Mouse (Mus musculus): ENCODE results near the gene Zfp943. TPM values are rescaled to one million over a fixed set of nuclear protein-coding genes. Genes with fewer than 3 reads are reported as not detected.
"Not testable (repeated sequence)": the region's sequence is repeated elsewhere in the genome, so short reads cannot be mapped to it uniquely, and the experiment has no call there.

Zfp943 gene
- 15.9 and 17.9 TPM in 2 replicates for polyA plus RNA-seq (2015; fragmentation: Nextera tagmentation; extraction: Ambion mirVana)

DNA sequence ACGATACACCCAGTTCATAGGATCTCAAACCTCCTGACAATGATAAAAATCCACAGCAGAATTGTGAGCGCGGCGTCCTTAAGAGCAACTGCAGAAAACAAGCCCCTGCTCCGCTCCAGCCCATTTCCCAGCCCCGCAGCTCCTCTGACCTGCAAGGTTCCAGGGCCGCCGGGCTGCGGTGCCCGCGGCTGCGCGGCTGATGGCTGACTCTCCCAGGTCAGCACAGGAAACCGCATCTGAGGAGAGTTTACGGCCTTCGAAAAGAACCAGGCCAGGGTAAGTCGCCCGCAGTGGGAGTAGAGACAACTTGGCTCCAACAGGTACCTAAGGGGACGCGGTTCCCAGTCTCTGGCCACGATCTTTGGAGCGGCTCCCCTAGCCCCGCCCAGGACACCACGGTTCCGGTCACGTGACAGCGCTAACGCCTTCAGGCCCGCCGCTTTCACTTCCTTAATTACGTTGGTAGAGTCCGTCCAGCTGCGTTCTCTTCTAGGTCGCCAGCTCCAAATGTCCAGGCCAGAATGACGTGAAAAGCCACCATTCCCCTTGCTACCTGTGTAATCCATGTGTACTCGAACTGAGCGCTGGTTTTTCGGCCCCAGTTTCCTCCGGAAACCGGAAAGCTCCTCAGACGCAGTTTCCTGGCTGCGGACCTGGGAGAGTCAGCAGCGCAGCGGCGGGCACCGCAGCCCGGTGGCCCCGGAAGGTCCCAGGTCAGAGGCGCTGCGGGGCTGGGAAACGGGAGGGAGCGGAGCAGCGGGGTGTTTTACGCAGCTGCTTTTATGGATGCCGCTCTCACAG lies at the start of gene Zfp943, which contains the start of gene Zfp942:
TSS of gene Zfp943 (plus strand) at position 446 of the 801 bp plus-strand sequence.
TSS of gene Zfp942 (minus strand) at position 358 of the 801 bp plus-strand sequence.
- peak within 1 kb of the TSS; percentile 66 for H3K4me3 ChIP-seq (ENCODE audit: low read length)
- 0% methylated on average over 39 of the region's 55 CpGs for WGBS
- peaks cover 20% of the 10 kb centered on the region for H3K4me1 ChIP-seq (ENCODE audit: control insufficient read depth, insufficient read depth, low read depth, low read length)

DNA sequence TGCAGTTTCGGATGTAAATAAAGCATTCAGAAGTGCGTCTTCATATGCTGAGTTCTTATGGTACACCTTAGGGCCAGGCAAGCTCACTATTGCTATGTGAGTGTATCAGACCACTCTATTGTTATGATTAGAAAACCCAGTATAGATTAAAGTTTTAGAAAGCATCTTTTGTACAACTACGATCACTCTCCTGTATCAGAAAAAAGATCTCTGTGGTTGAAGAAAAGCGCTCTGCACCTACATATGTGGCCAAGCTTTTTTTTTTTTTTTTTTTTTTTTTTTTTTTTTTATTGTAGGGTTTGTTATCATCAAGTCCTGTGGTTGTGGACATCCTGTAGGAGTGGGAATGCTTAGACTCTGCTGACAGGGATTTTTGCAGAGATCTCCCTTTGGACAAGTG lies 950 bp downstream of the Zfp943 start:
- H3K36me3 ChIP-seq (ENCODE audit: control insufficient read depth, insufficient read depth, low read length), result peaks cover 6% of the 10 kb centered on the region
- no peaks in the 10 kb centered on the region for H3K27me3 ChIP-seq (replicated peaks; ENCODE audit: control insufficient read depth, insufficient read depth, low read length)
- WGBS, result 53% methylated on average over 4 of the region's 4 CpGs
- peak overlapping the region; percentile 62 for H3K4me2 ChIP-seq (ENCODE audit: low read length)
- H3K9ac ChIP-seq (ENCODE audit: low read depth, low read length), result no peak overlapping the region
- H3K27ac ChIP-seq (ENCODE audit: low read depth, low read length), result no peak overlapping the region
- H3K4me1 ChIP-seq (ENCODE audit: control insufficient read depth, insufficient read depth, low read depth, low read length), result peaks cover 20% of the 10 kb centered on the region
- no peak for ATAC-seq
- peak overlapping the region; percentile 66 for H3K4me3 ChIP-seq (ENCODE audit: low read length)
- H3K9me3 ChIP-seq (ENCODE audit: control insufficient read depth, low read length), result peaks cover 6% of the 10 kb centered on the region

More for the DNA sequence above, at the start of gene Zfp943, which contains the start of gene Zfp942:
- peak within 1 kb of the TSS; percentile 67 for H3K4me2 ChIP-seq (ENCODE audit: low read length)
- ATAC-seq, result peak; percentile 98
- H3K27ac ChIP-seq (ENCODE audit: low read depth, low read length), result peak within 1 kb of the TSS; percentile 83
- peak within 1 kb of the TSS; percentile 82 for H3K9ac ChIP-seq (ENCODE audit: low read depth, low read length)
- H3K9me3 ChIP-seq (ENCODE audit: control insufficient read depth, low read length); H3K36me3 ChIP-seq (ENCODE audit: control insufficient read depth, insufficient read depth, low read length); H3K27me3 ChIP-seq (replicated peaks; ENCODE audit: control insufficient read depth, insufficient read depth, low read length): not testable (repeated sequence)

DNA sequence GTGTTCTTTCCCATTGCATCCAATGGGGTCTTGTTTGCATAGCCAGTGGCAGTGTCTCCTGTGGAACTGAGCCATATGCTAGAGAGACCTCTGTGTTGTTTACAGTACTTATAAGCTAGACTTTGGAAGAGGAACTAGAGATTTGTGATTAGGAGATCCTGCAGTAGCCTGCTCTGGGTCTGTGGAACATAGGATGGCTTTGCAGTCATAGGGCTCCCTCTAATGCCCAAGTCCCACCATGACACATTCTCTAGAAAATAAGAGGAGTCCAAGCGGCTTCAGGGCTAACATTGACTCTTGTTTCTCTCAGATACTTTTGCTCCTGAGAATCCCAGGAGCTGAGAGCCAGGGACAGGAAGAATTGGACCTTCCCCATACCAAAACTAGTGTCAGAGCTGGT lies 73.2 kb downstream of the Zfp943 start:
- not testable (repeated sequence) for H3K4me1 ChIP-seq (ENCODE audit: control insufficient read depth, insufficient read depth, low read depth, low read length); ATAC-seq; H3K4me3 ChIP-seq (ENCODE audit: low read length); H3K9me3 ChIP-seq (ENCODE audit: control insufficient read depth, low read length); H3K9ac ChIP-seq (ENCODE audit: low read depth, low read length); H3K4me2 ChIP-seq (ENCODE audit: low read length); H3K27ac ChIP-seq (ENCODE audit: low read depth, low read length); H3K27me3 ChIP-seq (replicated peaks; ENCODE audit: control insufficient read depth, insufficient read depth, low read length); H3K36me3 ChIP-seq (ENCODE audit: control insufficient read depth, insufficient read depth, low read length)
- WGBS, result 53% methylated on average over 1 of the region's 1 CpGs

DNA sequence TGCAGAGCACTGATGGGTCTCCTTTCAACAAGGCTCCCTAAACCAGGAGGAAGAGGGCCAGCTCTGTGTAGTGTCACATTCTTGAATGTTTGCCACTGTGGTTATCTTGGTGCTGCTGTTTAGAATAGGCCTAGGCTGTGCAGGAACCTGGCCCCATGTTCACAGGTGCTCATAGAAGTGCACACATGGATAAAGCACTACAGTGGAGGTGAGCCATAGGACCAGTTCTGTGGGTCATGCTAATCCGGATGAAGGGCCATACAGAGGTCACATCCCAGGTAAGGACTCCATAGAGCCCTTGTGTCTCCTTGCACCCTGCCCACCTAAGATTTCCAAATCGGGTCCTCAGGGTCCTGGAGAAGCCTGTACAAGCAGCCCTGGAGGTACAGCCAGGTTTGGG lies 87.1 kb downstream of the Zfp943 start:
- Histone ChIP-seq H3K36me3 (ENCODE audit: control insufficient read depth, insufficient read depth, low read length) (no peaks in the 10 kb centered on the region), H3K9ac (ENCODE audit: low read depth, low read length) (no peak overlapping the region), H3K27me3 (replicated peaks; ENCODE audit: control insufficient read depth, insufficient read depth, low read length) (no peaks in the 10 kb centered on the region), H3K4me3 (ENCODE audit: low read length) (no peak overlapping the region), H3K4me2 (ENCODE audit: low read length) (no peak overlapping the region), H3K27ac (ENCODE audit: low read depth, low read length) (no peak overlapping the region), H3K9me3 (ENCODE audit: control insufficient read depth, low read length) (peaks cover 7% of the 10 kb centered on the region; the same call in 1 of the 2 replicates), H3K4me1 (ENCODE audit: control insufficient read depth, insufficient read depth, low read depth, low read length) (no peaks in the 10 kb centered on the region)
- no peak for ATAC-seq
- WGBS, result 82% methylated on average over 2 of the region's 2 CpGs

DNA sequence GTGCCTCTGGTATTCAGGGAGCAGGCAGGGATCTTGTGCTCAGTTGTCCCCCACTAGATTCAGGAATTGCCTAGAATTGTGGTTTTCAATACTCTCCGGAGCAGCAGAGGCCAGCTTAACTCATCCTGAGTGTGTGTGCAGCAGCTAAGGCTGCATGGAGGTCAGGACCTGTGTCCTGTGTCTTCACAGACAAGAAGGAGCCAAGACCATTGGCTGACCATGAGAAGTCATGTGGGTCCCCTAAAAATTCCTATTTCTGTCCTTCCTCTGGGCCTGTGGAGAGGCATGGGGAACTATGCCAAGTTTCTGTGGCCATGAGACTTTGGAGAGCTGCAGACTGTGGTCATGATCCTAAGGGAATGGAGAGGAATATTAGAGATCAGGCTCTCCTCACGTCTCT lies 90.9 kb downstream of the Zfp943 start:
- Histone ChIP-seq H3K27ac (ENCODE audit: low read depth, low read length) (no peak overlapping the region), H3K36me3 (ENCODE audit: control insufficient read depth, insufficient read depth, low read length) (no peaks in the 10 kb centered on the region), H3K4me3 (ENCODE audit: low read length) (no peak overlapping the region), H3K27me3 (replicated peaks; ENCODE audit: control insufficient read depth, insufficient read depth, low read length) (no peaks in the 10 kb centered on the region), H3K4me1 (ENCODE audit: control insufficient read depth, insufficient read depth, low read depth, low read length) (no peaks in the 10 kb centered on the region), H3K4me2 (ENCODE audit: low read length) (no peak overlapping the region), H3K9ac (ENCODE audit: low read depth, low read length) (no peak overlapping the region), H3K9me3 (ENCODE audit: control insufficient read depth, low read length) (peaks cover 8% of the 10 kb centered on the region; the same call in 1 of the 2 replicates)
- ATAC-seq, result no peak
- WGBS, result 79% methylated on average over 2 of the region's 2 CpGs

DNA sequence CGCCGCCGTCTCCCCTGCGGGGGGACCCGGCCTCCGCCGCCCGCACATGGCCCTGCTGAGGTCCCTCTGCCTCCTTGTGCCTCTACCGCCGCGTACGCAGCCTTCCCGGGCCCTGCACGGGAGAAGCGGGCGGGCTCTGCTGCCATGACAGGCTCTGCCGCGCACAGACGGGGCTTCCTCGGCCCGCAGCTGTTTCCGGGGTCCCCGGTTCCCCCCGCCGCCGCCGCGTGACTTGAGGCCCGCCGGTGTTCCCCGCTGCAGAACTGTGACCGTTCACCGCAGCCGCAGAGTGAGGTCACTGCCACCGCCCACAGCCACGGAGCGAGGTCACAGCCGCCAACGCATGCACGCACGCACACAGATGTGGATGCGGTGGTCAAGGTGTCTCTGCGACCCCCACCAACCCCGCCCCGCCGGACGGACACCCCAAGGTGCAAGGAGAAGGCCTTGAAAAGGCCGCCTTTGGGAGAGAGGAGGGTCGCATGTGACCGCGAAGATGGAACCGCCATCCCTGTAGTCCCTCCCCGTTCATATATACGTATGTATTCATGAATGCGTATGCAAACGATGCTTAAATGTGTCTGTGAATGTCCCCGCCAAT lies 118.8 kb downstream of the Zfp943 start:
- Histone ChIP-seq H3K36me3 (ENCODE audit: control insufficient read depth, insufficient read depth, low read length) (no peaks in the 10 kb centered on the region; the same call in 1 of the 2 replicates), H3K27me3 (replicated peaks; ENCODE audit: control insufficient read depth, insufficient read depth, low read length) (no peaks in the 10 kb centered on the region), H3K9me3 (ENCODE audit: control insufficient read depth, low read length) (no peaks in the 10 kb centered on the region), H3K9ac (ENCODE audit: low read depth, low read length) (peak overlapping the region; percentile 89), H3K4me1 (ENCODE audit: control insufficient read depth, insufficient read depth, low read depth, low read length) (no peaks in the 10 kb centered on the region), H3K4me2 (ENCODE audit: low read length) (peak overlapping the region; percentile 57), H3K27ac (ENCODE audit: low read depth, low read length) (peak overlapping the region; percentile 85), H3K4me3 (ENCODE audit: low read length) (peak overlapping the region; percentile 77)
- 5% methylated on average over 57 of the region's 57 CpGs for WGBS
- peak; percentile 96 for ATAC-seq

DNA sequence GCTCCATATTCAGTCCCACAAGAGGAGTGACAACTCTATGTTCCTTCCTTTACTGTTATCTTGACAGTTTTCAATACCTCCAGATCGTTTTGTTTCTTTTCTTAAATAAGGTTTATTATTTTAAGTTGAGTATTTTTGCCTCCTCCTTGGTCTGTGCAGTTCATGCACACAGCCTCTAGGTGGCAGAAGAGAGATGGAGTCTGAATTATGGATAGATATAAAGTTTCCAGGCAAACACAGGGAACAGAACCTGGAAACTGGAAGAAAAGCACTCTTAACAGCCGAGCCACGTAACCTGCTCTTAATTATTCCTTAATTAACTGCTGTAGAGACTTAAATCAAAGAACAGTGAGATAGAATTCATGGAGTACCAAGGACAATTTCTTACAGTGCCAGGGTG lies 120.9 kb downstream of the Zfp943 start:
- not testable (repeated sequence) for H3K9me3 ChIP-seq (ENCODE audit: control insufficient read depth, low read length); H3K27ac ChIP-seq (ENCODE audit: low read depth, low read length); H3K4me2 ChIP-seq (ENCODE audit: low read length); H3K4me3 ChIP-seq (ENCODE audit: low read length); ATAC-seq; H3K9ac ChIP-seq (ENCODE audit: low read depth, low read length); H3K27me3 ChIP-seq (replicated peaks; ENCODE audit: control insufficient read depth, insufficient read depth, low read length); H3K4me1 ChIP-seq (ENCODE audit: control insufficient read depth, insufficient read depth, low read depth, low read length); H3K36me3 ChIP-seq (ENCODE audit: control insufficient read depth, insufficient read depth, low read length)
- 19% methylated on average over 3 of the region's 3 CpGs for WGBS

DNA sequence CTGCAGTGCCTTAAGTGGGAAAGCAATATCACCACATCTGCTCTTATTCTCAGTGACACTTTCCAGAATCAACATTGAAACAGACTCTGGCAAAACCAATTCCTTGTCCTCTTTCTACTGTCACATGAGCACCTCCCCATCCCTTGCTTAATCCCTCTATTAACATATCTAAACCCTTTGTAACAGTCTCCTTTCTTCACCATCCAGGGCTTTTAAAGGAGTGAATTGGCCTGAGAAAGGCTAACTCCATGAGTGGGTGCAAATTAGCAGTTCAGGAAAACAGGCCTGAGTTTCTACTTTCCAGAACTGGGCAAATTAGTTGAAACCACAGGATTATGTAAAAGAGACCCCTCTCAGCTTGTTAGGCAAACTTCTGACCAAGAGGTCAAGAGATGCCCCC lies 156.4 kb downstream of the Zfp943 start:
- no peak overlapping the region for H3K4me3 ChIP-seq (ENCODE audit: low read length)
- H3K4me1 ChIP-seq (ENCODE audit: control insufficient read depth, insufficient read depth, low read depth, low read length), result no peaks in the 10 kb centered on the region
- H3K9ac ChIP-seq (ENCODE audit: low read depth, low read length), result no peak overlapping the region
- no peak for ATAC-seq
- no peaks in the 10 kb centered on the region for H3K27me3 ChIP-seq (replicated peaks; ENCODE audit: control insufficient read depth, insufficient read depth, low read length)
- H3K36me3 ChIP-seq (ENCODE audit: control insufficient read depth, insufficient read depth, low read length), result no peaks in the 10 kb centered on the region
- H3K27ac ChIP-seq (ENCODE audit: low read depth, low read length), result no peak overlapping the region
- H3K9me3 ChIP-seq (ENCODE audit: control insufficient read depth, low read length), result peaks cover 4% of the 10 kb centered on the region
- no peak overlapping the region for H3K4me2 ChIP-seq (ENCODE audit: low read length)

All from hindbrain, embryonic 16.5 days (tissue).